Mouse (Mus musculus) kidney, postnatal 10 days (tissue): ENCODE measurements at regions not wholly inside any gene's neighbourhood (a gene's known extent, or its start where the extent isn't known, plus 50 kb on each side); places are given as distances from the start of the nearest gene placed in this dataset.
"Not testable (repeated sequence)": the region's sequence is repeated elsewhere in the genome, so short reads cannot be mapped to it uniquely, and the experiment has no call there.

Source experiments
- DNase-seq: peaks from one replicate; pipeline ENCODE4 v3.0.0; 2021; ENCODE audit warnings: mixed read lengths

- DNase-seq, result not testable (repeated sequence)
Measured at GRCm38 (mm10) chr2:17845447-17846092, 114.3 kb upstream of the Nebl start.

- DNase-seq, result no peak
Measured at GRCm38 (mm10) chr2:17844662-17845446, 113.6 kb upstream of the Nebl start.

GRCm38 (mm10) chr2:17841963-17842362 is 110.7 kb upstream of the Nebl start:
- peak; percentile 63 for DNase-seq

GRCm38 (mm10) chr2:17841546-17841945 is 110.3 kb upstream of the Nebl start:
- no peak for DNase-seq

DNA sequence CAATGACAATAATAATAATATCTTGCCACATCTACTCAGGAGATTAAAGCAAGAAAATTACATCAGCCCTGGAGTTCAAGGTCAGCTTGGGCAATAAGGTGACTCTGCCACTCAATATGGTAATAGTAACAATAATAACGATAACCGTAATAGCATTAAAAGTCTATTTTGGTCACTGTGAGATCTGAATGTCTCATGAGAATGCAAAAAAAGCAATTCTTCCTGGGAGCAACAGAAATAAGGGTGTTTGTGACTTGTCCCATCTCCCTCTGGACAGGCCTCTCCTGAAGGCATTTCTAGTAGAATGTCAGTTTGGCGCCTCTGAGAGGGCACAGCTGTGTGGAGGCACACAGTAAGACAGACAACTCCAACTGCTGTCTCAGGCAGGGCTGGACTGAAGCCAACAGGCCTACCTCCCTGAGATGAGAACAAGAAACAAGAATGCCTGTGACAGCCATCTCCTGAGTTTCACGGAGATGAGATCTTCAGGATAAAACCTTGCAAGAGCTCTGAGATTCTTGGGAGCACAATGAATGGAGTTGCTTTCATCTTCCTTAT is 109.8 kb upstream of the Nebl start:
- DNase-seq, result peak; percentile 23

DNA sequence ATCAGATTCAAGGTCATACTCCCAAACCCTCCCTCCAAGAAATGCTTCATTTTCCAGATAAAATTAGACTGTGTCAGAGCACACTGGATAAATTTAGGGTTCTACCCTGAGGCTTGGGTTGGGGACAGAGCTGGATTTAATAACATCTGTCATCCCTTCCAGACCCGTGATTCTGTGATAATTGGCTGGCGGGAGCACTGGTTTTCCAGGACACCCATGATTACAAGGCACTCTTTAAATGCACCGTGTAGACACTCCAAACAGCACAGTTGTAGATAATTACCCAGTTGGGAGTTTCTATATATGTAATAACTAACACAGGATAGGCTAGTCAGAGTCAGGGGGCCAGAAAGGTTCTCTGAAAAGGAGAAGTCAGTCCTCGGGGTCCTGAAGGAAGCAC is 108.4 kb upstream of the Nebl start:
- DNase-seq, result no peak

- DNase-seq, result no peak
Measured at GRCm38 (mm10) chr2:17838859-17839581, 107.8 kb upstream of the Nebl start.

DNA sequence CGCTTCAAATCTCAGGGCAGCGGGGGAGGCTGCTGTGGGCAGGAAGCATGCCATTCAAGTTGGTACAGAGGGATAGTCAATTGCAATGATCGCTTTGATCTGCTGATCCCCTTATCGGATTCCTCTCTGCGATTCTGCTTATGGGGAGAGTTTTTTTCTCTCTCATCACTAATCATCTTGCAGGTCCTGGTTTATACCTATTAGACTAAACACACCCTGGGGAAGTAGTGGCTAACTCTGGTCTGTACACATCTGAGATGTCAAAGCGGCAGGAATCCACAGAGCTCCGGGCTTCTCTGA is 107.1 kb upstream of the Nebl start:
- no peak for DNase-seq

DNA sequence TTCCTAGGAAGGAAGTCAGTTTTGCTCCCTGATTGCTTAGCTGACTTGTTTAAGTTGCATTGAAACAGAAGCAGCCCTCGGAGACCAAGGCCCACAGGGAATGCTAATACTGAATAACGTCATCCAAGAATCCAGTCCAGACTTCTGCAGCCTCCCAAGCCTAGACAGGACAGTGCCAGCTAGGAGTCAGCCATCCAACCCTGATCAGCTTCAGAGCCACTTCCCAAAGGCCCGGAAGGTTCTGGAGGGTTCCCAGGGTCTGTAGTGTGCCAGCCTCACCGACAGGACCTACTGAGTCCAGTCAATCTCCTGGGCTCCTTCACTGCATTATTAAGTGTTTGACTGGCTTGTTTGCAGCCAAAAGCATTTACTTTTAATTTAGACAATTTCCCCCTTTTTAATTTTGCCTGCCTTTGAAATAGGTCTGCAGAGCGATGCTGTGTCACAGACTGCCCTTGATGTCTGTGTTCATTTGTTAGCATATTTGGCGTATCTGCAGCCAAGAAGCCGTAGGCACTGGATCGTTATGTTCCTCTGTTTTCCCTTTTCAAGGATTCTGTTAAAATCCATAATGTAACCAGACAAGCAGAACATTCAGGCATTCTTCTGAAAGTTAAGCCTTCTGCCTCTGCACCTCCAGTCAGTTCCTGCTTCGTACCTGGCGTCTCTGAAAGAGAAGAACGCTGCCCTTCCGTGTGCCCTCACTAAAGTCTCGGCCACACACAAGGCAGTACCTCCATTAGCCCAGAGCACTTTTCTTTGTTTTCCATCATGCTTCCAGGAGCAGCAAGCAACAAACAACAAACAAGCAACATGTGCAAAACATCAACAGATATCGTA is 106.5 kb upstream of the Nebl start:
- DNase-seq, result no peak

GRCm38 (mm10) chr2:17832726-17833125 is 101.5 kb upstream of the Nebl start:
- no peak for DNase-seq

DNA sequence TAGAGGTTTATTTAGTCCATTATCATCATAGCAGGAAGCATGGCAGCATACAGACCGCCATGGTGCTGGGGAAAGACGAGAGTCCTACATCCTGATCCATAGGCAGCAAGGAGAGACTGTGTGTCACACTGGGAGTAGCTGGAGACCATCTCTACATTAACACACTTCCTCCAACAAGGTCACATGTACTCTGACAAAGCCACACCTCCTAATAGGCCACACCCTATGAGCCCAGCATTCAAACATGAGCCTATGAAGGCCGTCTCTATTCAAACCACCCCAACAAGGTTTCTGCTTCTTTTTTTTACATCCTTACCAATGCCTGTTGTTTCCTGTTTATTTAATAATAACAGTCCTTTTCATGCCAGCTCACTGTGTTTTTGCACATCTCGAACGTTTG is 99.0 kb upstream of the Nebl start:
- DNase-seq, result no peak

DNA sequence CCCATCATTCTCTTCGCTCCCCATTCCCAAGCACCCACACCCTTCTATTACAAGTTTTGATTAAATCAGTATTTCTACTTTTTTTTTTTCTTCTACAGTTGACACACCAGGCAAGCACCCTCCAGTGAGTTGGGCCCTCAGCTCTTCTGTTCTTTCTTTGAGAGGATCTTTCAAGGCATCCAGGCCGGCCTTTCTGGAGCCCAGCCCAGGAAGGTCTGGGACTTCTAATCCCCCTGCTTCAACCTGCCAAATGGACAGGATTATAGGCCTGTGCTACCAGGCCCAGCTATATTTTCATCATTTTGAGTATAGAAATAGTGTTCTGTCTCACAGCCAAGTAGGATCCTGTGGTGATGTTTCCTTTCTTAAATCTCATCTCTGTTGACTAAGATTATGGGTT is 94.0 kb upstream of the Nebl start:
- no peak for DNase-seq

DNA sequence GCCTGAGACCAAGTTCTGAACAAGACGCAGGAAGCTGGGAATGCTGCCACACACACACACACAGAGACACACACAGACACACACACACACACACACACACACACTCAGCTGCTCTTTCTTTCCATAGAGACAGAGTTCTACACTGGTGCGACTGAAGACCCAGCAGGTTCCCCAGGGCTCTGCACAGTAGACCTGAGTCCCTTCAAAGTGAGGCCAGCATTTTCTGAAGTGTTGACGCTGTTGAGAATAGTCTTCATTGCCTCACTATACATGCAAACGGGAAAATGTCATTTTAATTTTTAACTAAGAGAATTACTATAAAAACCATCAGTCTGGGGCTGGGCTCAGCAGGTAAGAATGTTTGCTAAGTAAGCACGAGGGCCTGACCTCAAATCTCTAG is 92.9 kb upstream of the Nebl start:
- DNase-seq, result no peak

DNA sequence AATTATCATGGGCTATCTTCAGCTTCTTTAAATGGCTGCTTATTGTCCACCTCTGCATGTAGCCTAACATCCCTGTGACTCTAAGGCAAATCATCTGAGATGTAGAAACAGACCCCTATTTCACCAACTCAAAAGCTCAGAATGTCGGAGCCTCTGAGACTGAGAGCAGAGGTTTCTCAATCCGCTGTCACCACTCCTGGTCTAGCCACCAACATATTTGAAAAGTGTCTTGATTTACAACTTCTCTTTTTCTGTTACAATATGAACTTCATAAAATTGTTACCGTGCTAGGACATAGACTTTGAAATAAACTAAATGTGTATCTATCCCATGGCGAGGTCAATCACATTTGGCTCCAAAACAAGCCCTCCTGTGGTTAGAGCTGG is 91.3 kb upstream of the Nebl start:
- no peak for DNase-seq

- DNase-seq, result no peak
Measured at GRCm38 (mm10) chr2:17821878-17822620, 90.8 kb upstream of the Nebl start.

- peak; percentile 11 for DNase-seq
Measured at GRCm38 (mm10) chr2:17811943-17812670, 80.8 kb upstream of the Nebl start.
